Mouse (Mus musculus) v-Abl transformed pro-B cells (cell line): Measurements from ENCODE around the gene Creb5.

Source experiments
- in situ Hi-C, 2 experiments: fragments of 400-800 bp; cut with MboI; formaldehyde crosslinking; loops; one replicate each; pipeline ENCODE4 v1.15.1; 2025; ENCODE audit not compliant: unreplicated experiment in 2 of 2

Creb5 gene

DNA sequence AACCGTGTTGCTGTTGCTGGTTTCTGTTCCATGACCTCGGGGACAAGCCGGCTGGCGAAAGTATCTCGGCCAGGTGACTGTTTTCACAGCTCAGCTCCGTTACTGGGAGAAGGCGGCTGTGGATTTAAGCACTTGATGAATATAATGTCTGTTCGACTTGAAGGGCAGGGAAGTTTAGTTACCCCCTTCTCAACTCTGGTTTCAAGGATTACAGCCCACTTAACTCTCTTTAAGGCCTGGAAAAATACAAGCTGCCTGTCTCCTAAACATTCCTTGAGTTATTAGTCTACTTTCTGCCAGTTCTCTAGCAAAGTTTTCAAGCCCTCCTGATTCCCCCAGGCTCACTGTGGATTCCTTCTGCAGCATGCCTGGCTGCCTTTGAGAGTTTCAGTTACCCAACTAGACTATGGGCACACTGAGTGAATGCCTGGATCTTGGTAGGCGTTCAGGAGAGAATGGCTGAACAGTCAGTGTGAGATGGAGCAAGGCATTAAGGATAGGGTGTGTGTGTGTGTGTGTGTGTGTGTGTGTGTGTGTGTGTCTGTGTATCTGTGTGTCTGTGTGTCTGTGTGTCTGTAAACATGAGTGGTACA is 184.0 kb downstream of the Creb5 start:
- in situ Hi-C loops: no loop called here

DNA sequence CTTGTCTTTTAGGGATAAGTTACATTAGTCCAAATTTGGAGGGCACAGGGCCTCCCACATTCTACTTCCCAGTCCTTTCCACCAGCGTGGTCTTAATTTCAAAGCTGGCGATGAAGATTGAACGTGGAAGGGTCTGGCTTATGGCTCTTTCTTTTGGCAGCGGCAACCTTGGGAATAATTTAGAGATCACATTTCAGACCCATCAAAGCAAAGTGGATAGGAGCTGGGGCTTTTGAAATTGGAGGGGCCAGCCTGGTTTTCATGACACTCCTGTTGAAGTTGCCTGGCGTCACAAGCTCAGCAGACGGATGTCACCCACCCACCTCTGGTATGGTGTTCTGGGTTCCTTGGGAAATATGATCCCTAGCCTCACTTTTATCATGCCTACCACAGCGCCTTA is 185.7 kb downstream of the Creb5 start:
- in situ Hi-C loops: no loop called here

DNA sequence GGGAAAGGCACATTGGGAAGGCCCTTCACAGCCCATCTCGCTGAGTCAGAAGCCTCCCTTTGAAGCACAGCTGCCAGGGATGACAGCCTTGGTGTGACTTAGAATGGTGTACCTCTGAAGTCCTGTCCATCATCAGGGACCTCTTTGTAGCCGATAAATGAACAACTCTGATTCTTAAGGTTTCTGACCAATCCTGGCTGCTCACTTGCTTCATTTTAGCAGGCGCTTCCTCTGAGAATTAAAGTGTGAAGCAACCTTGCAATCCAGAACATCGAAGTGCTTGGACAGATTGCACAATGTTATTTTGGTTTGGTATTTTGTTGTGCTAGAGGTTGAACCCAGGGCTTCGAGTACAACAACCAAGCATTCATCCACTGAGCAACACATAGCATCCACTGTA is 190.4 kb downstream of the Creb5 start:
- in situ Hi-C loops: no loop called here

DNA sequence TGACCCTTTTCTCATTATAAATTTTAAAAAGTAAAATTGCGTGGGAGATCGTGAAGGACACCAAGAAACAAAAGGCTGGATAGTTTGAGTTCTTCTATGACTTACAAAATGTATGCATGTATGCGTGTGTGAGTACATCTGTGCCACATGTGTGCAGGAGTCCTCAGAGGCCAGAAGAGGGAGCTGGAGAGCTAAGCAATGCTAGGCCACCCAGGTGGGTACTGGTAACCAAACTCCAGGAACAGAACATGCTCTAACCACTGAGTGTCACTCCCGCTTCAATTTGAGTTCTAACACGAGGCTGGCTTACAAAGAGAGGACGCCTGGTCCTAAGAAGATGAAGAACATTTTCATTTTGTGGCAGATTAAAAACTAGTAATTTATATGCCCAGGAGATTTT is 203.8 kb downstream of the Creb5 start:
- in situ Hi-C loops: no loop called here

DNA sequence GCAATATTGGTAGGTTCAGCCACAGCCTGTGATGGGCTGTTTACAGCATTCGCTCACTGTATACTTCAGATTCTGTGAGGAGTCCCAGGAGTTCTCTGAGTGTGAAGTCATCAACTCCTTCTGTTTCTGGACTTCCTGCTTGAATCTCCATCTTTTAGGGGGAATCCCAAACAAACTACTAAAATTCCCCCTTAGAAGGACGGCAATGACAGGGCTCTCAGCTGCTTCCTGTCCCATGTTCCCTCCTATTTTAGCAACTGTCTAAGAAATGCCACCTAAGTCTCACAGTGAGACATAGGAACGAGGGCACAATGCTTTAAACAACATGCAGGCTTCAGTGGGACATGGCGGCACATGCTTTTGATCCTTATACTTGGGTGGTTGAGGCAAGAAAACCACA is 204.3 kb downstream of the Creb5 start:
- in situ Hi-C loops: no loop called here

DNA sequence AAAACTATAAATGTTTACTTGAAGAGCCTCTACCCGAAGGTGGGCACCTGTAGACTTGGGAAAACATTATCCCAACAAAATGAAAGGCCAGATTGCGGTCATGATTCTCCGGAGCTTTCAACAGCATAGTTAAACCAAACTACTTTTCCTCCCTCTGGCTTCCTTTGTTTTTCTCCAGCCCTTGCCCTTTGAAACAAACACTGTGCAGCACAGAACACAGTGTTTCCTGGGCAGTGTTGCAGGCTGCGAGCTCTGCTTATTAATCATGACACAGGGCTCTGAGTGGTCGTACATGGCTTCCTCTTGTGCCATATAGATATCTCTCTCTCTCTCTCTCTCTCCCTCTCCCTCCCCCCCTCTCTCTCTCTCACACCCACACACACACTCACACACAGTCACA is 206.8 kb downstream of the Creb5 start:
- in situ Hi-C loops: no loop called here

DNA sequence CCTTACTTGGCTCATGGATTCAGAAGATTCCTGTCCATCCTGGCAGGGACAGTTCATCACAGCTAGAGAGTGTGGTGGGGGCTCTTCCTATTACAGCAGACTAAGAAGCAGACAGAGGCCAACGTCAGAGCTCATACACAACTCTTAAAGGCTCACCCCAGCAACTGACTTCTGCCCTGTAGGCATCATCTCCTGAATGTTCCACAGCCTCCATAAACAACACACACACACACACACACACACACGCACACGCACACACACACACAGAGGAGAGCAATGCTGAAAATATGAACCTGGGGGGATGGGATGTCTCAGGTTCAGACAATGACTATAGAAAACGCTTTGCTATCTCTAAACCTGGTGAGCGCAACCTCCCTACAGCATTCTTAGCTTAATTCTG is 208.6 kb downstream of the Creb5 start:
- in situ Hi-C loops: no loop called here

DNA sequence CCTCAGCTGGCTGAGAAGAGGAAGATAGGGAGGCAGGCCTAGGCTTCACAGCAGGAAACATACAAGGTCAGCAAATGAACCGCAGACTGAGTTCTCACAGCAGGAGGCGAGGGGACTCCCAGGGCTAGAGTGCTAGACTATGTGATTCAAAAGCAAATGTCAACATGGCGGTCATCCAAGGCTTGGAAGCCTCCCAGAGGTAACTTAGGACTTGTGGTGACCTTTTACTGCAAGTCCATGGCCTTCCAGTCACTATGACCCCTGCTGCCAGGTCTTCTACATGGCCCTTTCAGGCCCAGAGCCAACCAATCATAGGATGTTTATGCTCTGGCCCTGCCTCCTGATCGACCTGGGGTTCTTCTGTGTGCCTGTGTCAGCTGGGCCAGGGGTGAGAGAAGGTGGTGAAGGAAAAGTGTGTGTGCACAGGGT is 209.3 kb downstream of the Creb5 start:
- in situ Hi-C loops: no loop called here

DNA sequence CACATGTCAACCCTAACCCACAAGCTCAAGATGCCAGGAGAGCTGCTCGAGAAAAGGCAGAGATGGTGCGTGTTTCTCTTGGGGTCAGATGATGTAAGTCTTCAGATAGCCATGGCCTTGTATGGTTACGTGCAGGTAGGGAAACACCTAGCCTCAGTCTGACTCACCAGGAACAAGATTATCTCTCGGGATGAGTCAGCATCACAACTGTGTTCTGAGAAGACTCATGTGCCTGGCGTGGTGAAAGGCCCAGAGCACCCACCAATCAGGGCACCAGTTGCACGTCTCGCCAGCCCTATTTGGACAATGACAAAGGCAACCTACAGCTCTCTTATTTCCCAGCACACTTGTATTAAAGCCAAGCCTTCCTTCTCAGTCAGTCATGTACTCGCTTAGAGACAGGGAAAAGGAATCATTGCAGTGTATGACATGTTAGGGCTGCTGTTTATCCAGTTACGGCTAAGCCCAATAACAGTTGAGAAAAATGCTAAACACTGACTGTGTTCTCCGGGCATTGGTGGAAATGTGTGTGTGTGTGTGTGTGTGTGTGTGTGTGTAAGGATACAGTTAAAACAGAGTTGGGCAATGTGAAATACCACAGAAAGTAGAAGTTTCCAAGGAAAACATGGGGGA is 210.9 kb downstream of the Creb5 start:
- in situ Hi-C loops: no loop called here

DNA sequence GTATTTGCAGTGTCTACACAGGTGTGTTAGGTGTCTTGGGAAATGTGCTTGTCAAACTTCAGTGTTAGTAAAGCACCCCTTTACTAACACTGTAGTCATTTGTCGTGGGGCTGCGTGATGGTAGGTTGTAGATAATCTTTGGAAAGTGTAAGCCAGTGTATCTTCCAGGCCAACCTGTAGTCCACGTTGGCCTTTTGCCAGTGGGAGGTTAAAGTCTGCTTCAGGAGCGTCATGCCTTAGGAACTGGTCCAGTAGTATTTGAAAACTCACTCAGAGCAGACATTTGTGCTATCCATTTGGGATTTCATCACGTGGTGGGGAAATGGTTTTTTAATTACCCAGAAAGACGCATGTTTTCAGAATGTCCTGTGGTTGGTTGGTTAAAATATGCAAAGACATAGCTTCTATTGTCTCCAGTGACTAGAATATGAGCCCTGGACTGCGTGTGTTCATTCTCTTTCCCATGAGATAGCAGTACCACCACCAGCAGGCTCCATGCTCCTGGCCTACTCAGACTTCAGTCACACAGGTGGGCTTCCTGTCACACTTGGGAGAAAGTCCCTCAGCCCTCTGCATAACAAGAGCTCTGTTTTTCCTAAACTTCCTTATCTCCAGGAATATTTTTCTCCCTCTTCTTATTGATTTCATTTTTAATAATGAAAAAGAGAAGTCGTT is 212.7 kb downstream of the Creb5 start:
- in situ Hi-C loops: no loop called here

DNA sequence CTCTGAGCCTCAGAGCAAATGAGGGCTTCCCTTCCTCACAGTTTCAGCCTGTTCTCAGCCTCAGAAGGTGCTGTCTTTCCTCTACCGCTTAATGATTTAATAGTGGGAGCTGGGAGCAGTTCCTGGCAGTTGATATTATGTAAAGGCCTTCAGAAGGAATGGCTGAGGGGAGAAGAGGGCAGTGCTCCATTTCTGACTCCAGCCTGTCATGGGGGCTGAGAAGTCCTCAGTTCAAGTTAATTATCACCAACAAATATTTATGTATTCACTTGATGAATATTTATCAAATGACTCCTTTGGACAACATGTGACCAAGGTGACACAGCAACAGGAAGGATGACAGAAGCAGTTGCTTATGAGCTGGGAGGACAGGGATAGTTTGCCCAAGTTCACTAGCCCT is 214.2 kb downstream of the Creb5 start:
- in situ Hi-C loops: no loop called here

DNA sequence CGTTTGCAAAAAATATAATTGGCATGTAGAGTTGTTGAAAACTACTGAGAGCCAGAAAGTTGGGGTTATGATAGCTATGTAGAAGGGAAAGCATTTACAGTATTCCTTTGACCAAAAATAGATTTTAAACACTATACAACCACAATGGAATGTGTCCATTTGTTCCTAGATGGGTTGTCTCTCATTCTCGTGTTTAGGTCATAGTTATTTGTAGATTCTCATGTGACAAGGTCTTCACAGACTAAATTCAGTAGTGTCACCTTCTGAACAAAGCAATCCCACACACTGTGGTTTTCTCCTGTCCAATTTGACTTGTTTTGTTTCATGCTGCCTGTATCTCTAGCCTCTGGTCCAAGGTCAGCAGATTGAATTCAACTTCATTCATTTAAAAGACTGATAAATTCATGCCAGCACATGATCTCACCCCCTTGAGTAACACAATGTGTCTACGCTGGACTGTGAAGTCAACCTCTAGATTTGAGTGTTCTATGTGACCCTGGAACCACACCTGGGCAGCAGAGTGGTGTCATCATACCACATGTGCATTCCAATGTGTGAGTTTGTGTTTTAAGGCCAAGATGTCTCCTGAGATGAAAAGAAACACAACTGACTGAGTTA is 220.0 kb downstream of the Creb5 start:
- in situ Hi-C loops: no loop called here

DNA sequence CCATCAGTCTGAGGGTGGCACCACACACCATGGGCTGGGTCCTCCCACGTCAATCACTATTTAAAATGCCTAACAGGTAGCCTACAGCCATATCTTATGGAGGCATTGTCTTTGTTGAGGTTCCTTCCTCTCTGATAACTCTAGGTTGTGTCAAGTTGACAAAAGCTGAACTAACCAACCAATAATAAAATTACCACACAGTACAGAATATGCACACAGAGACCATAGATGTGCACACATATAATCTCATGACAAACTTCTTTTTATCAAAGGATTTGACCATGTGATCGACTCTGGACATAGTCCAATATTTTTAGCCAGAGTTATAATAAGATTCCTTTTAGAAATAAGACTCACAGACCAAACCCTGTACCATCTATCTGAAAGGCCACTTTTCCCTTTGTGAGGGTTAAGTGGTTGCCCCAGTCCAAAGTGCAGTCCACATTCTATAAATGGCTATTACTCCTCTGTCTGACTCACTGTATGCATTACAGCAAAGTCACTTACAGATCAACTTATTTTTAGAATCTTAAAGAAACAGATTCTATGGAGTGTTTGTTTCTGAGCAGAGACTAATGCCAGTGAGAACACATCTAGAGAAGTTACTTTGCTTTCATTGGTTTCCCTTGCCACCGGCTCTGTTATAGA is 221.9 kb downstream of the Creb5 start:
- in situ Hi-C loops: no loop called here

DNA sequence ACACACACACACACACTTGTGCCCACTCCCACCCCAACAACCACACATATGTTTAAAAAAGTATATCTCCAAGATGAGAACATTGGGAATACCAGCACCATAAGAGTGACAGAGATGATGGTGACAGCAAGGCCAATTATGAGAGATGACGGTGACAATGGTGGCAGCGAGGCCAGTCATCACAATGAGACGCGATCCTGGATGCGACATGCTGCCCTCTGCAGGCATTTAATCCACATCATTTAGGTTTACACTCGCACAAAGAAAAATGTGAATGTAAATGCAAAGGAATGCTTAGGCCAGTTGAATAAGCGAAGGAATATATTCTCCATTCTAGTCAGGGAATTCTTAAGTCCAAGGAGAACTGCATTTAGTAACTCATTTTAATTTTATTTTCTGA is 222.9 kb downstream of the Creb5 start:
- in situ Hi-C loops: no loop called here

DNA sequence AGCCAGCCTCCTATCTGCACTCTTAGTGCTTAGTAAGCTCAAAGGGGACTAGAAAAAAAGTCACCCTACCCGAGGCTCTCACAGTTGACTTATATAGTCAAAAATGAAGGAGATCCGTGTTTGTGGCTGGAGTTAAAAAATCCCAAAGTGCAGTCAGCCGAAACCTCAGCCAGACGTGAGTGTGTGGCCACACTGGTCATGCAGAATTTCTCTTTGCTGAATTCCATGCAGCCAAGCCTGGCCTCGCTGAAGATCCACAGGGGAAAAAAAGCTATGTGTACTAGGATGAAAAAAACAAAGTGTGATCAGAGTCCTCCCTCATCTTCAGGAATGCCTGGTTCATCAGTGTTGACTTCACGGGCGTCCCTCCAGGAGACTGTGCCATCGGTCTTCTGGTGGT is 225.2 kb downstream of the Creb5 start:
- in situ Hi-C loops: no loop called here

DNA sequence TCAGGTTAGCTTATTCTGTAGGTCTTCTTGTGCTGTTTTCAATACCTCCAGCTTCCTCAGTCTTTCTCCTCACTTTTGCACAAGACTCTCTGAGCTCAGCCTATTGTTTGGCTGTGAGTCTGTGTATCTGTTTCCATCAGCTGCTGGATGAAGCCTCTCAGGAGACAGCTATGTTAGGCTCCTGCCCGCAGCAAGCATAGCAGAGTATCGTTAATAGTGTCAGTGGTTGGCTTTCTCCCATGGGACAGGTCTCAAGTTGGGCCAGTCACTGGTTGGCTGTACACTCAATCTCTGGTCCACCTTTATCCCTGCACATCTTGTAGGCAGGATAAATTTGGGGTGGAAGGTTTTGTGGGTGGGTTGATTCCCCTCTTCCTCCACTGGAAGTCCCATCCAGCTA is 226.3 kb downstream of the Creb5 start:
- in situ Hi-C loops: no loop called here

DNA sequence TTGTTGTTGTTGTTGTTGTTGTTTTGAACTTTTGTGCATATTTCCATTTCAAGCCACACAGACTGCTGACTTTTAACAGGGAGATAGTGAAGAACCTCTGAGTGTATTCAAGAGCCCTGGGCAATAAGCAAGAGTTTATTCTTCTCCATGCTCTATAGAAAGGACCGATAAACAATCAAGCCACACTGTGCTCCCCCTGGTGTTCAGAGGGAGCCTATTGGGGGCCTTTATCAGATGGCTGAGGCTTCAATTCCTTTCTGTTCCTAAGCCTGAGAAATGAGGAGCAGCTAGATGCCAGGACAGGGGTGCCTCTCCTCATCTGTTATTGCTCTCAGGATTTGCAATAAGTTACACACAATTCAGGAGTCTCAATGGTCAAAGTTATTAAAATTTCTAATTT is 227.8 kb downstream of the Creb5 start:
- in situ Hi-C loops: no loop called here

DNA sequence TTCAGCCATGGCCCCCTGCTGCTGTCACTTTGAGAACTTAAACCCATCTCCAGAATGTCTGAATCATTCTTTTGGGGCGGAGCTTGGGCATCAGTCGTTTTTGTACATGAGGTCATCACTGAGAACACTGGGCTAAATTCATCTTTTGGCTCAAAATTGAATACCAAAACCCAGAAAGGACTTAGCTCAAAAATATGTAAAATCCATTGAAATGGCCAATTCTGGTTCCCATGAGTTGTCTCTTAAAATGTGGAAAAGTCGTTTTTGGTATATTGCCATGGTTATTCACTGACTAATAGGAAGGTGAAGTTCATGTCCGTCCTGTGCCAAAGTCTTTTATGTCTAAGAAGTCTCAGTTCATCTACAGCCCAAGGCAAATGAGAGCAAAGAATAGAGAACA is 228.5 kb downstream of the Creb5 start:
- in situ Hi-C loops: no loop called here

DNA sequence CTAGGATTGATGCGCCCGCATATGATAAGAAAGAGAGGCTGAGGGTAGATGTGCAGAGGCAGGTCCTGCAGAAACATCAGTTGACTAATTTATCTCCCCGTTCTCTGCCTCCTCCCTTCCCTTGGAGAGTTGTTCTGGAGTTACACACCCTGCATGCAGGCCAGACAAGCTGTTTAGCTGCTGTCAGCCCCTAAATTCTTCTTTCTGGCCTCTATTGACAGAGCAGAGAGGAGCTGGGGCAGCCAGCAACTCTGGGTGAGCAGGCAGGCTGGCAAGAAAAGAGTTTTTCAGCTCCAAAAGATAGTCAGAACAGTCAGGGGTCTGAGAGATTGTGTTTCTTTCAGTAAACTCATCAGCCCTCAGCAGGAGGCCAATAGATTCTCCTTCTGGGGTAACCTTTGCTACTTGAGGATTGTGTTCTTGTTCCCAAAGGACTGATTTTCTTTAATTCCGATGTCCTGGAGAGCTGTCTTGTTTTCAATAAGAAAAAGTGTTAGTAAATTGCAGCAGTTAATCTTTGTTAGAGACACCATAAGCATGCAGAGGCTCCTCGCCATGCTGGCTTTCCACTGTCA is 230.4 kb downstream of the Creb5 start:
- in situ Hi-C loops: no loop called here

DNA sequence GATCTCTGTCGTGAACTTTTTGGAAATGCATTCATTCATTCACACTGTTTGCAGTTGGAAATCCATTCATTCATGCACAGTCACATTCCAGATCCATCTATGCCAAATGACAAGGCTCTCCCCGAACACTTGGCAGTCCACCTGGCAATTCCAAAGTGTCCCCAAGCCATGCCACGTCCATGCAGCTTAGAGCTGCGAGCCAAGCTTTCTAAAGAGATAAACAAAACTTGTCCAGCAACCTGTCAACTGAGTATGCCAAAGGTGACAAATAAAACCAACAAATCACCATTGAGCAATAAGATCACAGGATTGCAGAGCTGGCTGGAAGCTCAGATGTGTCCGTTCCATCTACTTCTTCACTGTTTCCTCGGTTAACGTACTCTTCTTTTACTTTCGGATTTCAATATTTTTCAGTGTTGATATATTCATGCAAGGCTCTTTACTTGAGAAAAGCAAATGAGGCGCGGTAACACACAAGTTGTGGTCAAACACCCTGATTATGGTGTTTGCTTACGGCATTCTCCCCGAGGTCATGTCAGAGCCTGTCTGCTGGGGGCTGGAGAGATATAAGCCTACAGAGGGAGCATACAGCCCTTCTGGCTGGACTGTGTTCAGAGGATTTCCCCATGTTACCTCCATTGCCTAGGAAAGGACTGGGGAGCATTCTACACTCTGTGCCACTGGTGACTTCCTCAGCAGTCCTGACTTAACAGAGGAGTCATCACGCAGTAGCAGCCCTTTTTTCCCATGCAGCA is 236.8 kb downstream of the Creb5 start:
- in situ Hi-C loops: loop anchor here (5.0 to 10.0 kb wide), 2 partner anchors 131 to 198 kb away; no protein-coding TSS in a partner anchor
